Mouse (Mus musculus): ENCODE measurements around the gene Ccnjl.
A peak's percentile ranks its signal among the peaks of the same experiment; 100 is the strongest.

Ccnjl gene

DNA sequence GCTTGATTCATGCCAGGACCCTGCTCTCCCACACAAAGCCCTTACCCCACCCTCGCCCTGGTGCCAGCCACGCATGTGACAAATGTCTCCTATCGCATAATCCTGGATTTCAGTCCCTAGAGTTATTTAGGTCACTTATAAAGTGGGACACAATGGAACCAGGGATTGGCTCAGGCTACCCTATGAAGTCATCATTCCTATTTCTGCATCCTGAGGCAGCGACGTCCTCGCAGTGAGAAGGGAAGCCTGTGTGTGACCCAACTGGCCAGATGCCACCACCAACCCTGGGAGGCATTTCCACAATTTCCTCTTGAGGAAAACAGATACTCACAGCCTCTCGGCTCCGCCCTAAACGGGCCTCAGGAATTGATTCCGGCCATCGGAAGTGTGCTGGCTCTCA is 41.0 kb downstream of the Ccnjl start:
- DNase-seq = peak; percentile 75 to 76

DNA sequence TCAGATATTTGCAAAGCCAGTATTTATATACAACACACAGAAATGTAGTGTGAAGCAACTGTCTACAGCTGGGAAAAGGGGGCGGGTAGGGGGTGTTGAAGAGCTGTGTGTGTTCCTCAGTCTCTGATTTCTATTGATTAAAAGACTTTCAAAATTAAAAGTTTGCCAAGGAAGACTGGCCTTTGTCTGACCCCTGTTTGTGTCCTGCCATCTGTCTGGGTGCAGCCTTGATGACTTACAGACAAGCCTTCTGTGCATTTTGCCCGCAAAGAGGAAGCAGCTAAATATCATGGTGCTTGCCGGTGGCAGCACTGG is 46.4 kb downstream of the Ccnjl start:
- no peak for DNase-seq

DNA sequence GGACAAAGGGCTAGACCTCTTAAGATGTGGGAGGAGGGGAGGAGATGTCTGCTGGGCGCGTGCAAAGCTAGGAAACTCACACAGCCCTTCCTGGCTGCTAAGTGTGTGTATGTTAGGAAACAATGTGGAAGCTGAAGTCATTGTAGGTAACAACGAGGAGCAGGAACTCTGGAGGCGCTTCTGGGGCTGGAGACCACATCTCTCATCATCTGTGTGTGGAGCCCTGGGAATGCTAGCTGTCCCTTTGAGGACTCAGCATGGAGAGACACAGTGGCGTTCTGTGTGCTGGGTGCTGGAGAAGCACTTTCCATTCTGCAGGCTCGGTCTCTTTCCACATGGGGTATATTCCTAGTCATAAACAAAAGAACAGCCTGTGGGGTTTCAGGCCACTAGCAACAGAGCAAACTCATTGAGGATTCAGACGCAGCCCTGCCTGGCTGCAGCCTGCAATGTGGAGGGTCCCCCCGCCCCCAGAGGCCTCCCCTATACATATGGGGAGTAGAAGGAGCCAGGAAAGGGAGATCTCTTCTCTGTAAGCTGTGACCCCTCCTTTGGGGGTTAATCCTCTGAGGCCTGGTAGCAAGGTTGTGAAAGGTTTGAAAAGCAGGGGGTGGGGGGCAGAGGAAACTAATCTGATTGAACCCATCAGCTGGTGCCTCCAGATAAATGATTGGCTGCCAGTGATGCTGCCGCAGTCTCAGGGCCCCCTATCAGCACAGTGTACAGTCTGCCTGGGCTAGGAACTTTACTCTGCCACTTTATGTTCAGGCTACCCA is 47.0 kb downstream of the Ccnjl start:
- DNase-seq = no peak

GRCm38 (mm10) chr11:43577713-43578478 is 49.3 kb downstream of the Ccnjl start:
- no peak for DNase-seq

GRCm38 (mm10) chr11:43585211-43586005 is 56.8 kb downstream of the Ccnjl start:
- DNase-seq = no peak

DNA sequence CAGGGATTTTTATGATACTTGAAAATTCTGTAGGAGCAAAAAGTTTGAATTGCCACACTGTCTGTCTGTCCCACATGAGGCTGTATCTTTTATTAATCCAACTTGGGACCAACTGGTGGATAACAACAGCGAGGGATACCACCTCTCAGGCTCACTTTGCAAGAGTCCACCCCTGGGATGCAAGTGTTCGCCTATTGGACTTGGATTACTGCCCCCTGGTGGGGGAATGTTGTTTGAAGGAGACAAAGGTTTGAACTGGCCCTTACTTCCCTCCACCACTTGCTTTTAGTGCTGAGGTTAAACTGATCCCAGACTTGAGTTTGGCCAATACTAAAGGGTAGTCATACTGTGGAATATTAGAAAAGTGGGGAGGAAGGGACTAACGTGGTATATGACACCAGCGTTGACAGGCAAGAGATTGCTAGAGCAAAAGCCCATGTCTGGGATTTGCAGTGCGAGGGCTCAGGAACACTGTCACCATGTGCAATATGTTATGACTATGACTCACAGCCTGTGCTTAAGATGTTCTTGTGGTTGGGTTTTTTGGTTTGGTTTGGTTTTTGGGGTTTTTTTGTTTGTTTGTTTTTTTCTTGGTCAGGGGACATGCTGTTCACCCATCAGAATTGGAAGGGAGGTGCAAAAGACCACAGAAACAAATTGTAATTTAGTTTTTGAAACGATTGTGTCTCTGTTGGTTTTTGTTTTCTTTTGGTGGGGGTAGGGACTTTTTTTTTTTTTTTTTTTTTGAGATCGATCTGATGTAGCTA is 57.9 kb downstream of the Ccnjl start, which contains the start of gene 4933415A04Rik:
Gene 4933415A04Rik (plus strand): TSS at position 717 of the 767 bp plus-strand sequence.
- DNase-seq = peak; percentile 45 to 73

DNA sequence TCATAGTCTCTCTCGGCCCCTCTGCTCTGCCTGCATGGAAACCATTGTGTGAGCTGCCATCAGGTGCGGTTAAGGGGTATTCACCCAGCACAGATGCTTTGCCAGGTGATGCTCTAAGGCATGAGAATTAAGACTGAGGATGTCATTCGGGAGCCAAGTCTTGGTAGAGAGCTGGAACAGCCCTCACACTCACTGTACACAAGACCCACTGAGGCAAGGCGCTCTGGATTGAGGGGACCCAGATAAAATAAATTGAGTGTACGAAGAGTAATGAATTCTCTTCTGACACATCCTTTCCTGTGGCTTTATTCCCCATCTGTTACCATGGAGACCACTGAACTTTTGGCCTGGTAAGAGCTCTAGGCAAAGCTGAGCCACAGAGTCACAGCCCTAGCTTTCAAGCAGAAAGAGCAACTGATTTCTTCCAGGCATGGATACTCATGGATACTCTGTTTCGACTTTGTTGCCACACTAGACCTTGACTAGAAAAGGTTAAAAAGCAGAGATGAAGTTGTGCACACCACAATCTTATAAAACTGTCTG is 61.0 kb downstream of the Ccnjl start:
- no peak for DNase-seq

- no peak for DNase-seq
Measured at GRCm38 (mm10) chr11:43601440-43601839, 72.9 kb downstream of the Ccnjl start, which contains the start of gene Fabp6. Fabp6 (minus strand) TSS chr11:43601540.

DNA sequence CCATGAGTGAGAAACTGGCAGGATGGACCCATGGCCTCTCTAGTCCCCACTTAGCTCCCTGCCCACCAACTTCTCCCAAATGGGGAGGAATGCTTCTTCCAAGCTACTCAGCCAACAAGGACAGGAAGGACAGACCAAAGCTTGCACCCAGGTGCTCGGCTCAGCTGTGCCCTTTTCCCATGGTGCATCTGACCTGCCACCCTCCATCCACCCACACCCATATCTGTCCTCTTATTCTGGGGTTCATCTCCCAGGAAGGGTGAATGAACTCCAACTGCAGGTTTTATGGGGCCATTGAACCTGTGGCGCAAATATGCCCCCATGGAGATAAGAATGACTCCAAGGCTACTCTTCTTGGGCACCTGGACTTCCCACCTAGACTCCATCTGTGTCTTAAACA is 75.6 kb downstream of the Ccnjl start:
- no peak for DNase-seq

DNA sequence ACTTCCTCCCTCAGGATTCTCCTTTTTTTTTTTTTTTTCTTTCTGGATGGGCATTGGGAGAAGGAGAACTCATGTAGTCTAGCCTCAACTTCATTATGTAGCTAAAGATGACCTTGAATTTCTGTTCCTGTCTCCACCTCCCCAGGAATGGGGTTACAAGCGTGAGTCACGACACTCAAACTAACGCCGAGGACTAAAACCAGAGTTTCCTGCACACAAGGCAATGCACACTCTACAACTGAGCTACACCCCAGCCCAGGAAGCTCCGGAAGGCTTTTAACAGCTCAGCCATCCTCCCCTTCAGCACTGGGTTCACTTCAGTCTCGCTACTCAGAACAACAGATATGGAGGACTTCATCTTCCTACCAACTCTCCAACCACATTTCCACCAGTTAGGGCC is 76.3 kb downstream of the Ccnjl start:
- no peak for DNase-seq

DNA sequence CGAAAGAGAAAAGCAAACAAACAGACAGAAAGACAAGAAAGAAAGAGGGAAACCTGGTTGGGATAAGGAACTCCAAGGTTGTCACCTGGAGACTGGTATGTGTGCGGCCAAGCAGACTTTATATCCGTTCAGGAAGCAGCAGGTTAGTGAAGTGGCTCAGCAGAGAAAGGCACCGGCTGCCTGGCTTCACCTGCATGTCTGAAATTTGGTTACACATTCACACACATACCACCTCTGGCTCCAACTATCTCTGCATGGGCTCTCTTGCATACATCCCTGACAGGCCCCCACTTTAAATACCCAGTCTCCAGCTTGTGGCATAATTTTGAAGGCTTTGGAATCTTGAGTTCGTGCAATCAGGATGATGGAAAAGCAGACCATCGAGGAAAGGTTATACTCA is 77.3 kb downstream of the Ccnjl start:
- DNase-seq = no peak

DNA sequence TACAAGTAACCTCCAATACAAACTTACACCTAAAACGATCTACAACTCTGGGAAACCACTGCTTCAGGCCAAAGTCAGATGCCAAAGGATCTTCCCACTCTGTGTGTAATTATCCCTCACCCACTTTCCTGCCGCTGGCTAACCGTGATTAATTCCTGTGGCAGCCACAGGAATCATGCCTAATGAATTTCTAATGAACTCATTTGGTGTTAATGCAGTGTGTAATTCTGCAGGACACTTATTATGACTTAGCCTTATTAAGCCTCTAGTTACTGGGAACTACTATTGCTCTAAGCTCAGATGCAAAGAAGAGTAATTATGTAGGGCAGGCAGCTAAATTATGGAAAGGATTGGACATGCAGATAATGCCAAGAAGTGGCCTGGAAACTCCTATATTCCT is 79.9 kb downstream of the Ccnjl start:
- no peak for DNase-seq

GRCm38 (mm10) chr11:43610006-43610661 is 81.5 kb downstream of the Ccnjl start:
- DNase-seq = no peak

- no peak for DNase-seq
Measured at GRCm38 (mm10) chr11:43610662-43611033, 82.1 kb downstream of the Ccnjl start.

DNA sequence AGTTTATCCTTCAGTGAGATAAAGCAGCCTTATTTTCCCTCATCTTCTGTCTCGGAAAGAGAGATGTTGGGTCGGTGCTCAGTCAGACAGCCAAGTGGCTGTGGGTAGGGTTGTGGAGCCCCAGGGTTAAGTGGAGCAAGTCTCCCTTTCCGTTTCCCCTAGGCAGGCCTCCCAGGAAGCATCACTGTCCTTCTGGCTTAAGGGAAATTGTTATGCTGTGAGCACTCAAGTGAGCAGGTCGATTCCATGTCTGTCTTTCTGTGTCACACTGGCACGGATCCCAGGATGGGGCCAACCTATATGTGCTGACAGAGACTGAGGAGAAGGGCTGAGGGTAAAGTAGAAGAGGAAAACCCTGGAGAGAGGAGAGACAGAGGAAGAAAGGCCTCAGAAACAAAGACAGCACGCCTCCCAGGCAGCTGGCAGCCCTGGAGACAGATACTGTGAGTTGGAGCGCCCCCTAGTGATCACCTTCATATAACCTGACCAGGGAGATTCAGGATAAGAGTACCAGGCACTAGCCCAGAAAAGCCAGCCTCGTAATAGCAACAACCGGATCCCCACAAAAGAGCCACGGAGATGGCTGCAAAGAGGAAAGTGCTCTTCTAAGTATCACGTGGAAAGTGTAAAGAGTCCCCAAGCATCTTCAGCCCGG is 84.4 kb downstream of the Ccnjl start:
- peak; percentile 59 to 86 for DNase-seq

DNA sequence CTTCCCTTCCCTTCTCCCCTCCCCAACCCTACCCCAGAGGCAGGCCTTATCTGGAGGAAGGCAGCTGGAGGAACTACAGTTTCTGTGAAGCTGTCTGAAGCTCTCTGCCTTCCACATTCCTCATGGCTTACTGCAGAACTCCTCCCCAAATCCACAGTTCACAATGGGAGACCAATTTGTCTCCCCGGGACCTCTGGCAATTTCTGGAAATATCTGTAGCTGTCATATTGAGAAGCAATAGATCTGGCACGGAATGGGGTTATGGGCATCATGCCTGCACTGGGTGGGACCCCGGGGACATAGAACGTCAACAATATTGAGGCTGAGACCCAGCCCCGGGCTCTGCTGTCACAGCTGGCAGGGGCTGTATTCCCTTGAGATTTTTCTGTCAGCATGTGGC is 89.3 kb downstream of the Ccnjl start:
- no peak for DNase-seq

- no peak for DNase-seq
Measured at GRCm38 (mm10) chr11:43618403-43618802, 89.8 kb downstream of the Ccnjl start.

- DNase-seq = peak; percentile 74 to 78
Measured at GRCm38 (mm10) chr11:43621769-43622168, 93.2 kb downstream of the Ccnjl start.

DNA sequence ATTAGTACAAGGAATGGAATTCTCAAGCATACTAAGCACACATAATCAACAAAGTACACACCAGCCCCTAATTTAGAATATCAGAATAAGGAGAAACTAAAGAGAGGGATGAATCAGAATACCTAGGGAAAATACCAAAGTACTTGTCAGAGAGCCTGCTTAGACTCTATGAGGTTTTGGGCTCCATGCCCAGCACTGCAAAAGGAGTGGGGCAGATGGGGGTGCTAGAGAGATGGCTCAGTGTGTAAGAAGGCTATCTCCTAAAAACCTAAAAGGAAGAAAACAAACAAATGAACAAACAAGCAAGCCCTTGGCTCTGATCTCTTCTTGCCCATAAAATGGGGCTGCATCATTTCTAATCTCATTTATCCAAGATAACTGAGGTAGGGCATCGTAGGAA is 95.8 kb downstream of the Ccnjl start:
- DNase-seq = peak in 1 of 2 experiments; percentile 42

- peak; percentile 80 to 90 for DNase-seq
Measured at GRCm38 (mm10) chr11:43626300-43626926, 97.8 kb downstream of the Ccnjl start.
